Mouse (Mus musculus): Measurements from ENCODE around the gene Ctdspl. TPM values are rescaled to one million over a fixed set of nuclear protein-coding genes. Genes with fewer than 3 reads are reported as not detected.

Gene Ctdspl
- polyA plus RNA-seq, 1 experiment = 29.3 TPM

DNA sequence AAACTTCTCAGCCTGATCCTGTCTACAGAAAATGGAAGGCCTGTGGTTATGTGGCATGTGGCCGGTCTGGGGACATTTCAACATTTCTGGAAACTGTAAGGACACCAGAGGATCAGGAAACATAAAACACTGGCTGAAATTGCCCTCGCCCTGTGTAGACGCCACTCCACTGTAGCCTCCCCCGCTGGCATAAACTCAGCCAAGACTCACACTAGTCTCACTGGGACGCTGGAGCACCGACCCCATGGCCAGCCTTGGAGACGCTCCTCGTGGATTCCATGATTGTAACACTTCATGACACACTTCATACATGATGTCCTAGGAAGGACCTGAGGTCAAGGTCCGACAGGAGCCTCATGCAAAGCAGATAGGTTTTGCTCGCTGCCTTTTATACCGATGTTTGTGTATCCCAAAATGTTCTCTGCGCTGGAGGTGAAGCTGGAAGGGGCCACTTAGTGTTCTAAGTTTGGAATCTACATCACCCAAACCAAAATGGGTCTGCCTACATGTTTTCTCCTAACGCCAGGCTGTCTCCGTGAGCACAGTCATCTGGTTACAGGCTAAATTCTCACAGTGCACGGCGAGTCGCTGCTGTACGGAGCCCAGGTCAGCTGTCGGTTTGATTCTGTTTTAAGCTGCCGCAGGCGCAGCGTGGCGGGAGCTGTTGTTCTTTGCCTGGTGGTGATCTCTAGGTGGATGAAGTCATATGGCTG, 77.9 kb downstream of the Ctdspl start:
- Histone ChIP-seq H3K4me3 (ENCODE audit: low read depth, low read length) (no peak overlapping the region), H3K4me1 (ENCODE audit: control insufficient read depth, insufficient read depth, insufficient read length, low read length) (no peaks in the 10 kb centered on the region), H3K36me3 (ENCODE audit: control insufficient read depth, insufficient read depth, low read length) (no peaks in the 10 kb centered on the region), H3K27ac (ENCODE audit: insufficient read depth, low read depth, low read length) (no peak overlapping the region), H3K27me3 (ENCODE audit: control insufficient read depth, insufficient read depth, low read length) (no peaks in the 10 kb centered on the region)
- TF ChIP-seq POLR2A (IDR thresholded peaks at IDR 0.05; ENCODE audit: low read depth, low read length) (no peak), CTCF (IDR thresholded peaks at IDR 0.05; ENCODE audit: extremely low read depth, insufficient read length, insufficient replicate concordance, low read depth, low read length) (no peak)
- WGBS = 89% methylated on average over 23 of the region's 23 CpGs

DNA sequence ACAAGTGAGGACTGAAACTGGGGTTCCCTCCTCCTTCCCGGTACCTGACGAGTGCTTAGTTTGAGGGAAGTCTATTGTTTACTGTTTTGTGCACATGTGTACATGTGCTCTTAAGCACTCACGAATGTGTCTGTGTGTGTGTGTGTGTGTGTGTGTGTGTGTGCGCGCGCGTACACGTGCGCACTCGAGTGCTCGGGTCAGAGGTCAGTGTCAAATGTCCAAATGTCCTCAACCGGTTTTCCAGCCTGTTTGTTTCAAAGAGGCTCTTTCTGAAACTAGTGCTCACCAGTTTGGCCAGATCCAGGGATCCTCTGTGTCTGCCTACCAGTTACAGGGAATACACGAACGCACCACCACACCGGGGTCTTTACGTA, 78.4 kb downstream of the Ctdspl start:
- Histone ChIP-seq H3K27ac (ENCODE audit: insufficient read depth, low read depth, low read length) (no peak overlapping the region), H3K4me3 (ENCODE audit: low read depth, low read length) (no peak overlapping the region), H3K4me1 (ENCODE audit: control insufficient read depth, insufficient read depth, insufficient read length, low read length) (no peaks in the 10 kb centered on the region), H3K27me3 (ENCODE audit: control insufficient read depth, insufficient read depth, low read length) (no peaks in the 10 kb centered on the region), H3K36me3 (ENCODE audit: control insufficient read depth, insufficient read depth, low read length) (no peaks in the 10 kb centered on the region)
- TF ChIP-seq POLR2A (IDR thresholded peaks at IDR 0.05; ENCODE audit: low read depth, low read length) = no peak
- TF ChIP-seq CTCF (IDR thresholded peaks at IDR 0.05; ENCODE audit: extremely low read depth, insufficient read length, insufficient replicate concordance, low read depth, low read length) = no peak
- WGBS = 89% methylated on average over 16 of the region's 16 CpGs

DNA sequence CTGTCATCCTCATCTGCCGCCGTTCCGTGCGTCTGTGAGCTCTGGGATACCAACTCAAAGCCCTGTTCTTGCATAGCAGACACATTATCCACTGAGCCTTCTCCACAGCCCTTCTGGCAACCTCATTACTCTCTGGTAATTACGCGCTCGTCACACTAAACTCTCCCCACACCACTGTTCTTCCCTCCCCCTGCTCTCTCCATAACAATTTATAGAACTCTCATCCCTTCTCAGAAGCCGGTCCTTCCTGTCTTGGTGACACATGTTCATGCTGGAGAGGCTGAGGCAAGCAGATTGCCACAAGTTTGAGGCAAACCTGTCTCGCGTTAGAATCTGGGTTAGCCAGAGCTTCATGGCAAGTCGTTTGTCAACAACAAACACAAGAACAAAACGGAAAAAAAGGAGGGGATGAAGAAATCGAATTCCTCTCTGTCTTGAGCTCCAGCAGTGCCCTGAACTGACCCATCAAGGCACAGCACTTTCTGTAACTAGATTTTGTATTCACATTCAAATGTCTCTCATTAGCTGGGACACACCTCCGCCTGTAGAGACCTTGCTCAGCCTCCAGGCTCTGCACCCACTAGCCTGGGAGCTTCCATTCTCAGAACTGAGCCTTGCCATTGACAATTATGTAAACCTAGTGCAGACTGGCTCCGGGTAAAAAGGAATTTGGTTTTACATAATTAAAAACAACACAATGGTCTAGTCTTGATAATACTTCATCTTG, 79.2 kb downstream of the Ctdspl start:
- TF ChIP-seq CTCF (IDR thresholded peaks at IDR 0.05; ENCODE audit: extremely low read depth, insufficient read length, insufficient replicate concordance, low read depth, low read length) (no peak), POLR2A (IDR thresholded peaks at IDR 0.05; ENCODE audit: low read depth, low read length) (no peak)
- no peak overlapping the region for H3K27ac ChIP-seq (ENCODE audit: insufficient read depth, low read depth, low read length)
- H3K36me3 ChIP-seq (ENCODE audit: control insufficient read depth, insufficient read depth, low read length) = no peaks in the 10 kb centered on the region
- H3K4me1 ChIP-seq (ENCODE audit: control insufficient read depth, insufficient read depth, insufficient read length, low read length) = no peaks in the 10 kb centered on the region
- no peak overlapping the region for H3K4me3 ChIP-seq (ENCODE audit: low read depth, low read length)
- WGBS = 88% methylated on average over 15 of the region's 15 CpGs
- no peaks in the 10 kb centered on the region for H3K27me3 ChIP-seq (ENCODE audit: control insufficient read depth, insufficient read depth, low read length)

DNA sequence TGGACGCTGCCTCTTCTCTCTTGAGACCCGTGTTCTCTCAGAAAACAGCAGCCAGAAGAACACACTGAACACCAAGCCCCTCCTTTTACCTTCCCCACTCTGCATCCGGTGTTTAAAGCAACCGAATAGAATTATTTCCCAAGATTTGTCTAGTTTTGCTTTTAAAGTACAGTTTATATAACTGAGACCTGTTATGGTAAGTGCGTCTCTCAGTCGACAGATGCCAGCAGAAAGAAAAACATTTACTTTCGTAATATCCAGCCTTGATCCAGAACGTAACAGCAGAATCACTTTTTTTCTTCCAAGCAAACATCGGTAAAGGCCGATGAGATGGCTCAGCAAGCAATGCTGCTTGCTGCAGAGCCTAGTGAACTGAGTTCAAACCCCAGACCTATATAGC, 81.0 kb downstream of the Ctdspl start:
- no peaks in the 10 kb centered on the region for H3K4me1 ChIP-seq (ENCODE audit: control insufficient read depth, insufficient read depth, insufficient read length, low read length)
- H3K4me3 ChIP-seq (ENCODE audit: low read depth, low read length) = no peak overlapping the region
- 76% methylated on average over 10 of the region's 10 CpGs for WGBS
- peak overlapping the region; percentile 50; the same call in 1 of the 2 replicates for H3K27ac ChIP-seq (ENCODE audit: insufficient read depth, low read depth, low read length)
- H3K36me3 ChIP-seq (ENCODE audit: control insufficient read depth, insufficient read depth, low read length) = peaks cover 5% of the 10 kb centered on the region
- no peak for TF ChIP-seq CTCF (IDR thresholded peaks at IDR 0.05; ENCODE audit: extremely low read depth, insufficient read length, insufficient replicate concordance, low read depth, low read length)
- no peaks in the 10 kb centered on the region for H3K27me3 ChIP-seq (ENCODE audit: control insufficient read depth, insufficient read depth, low read length)

DNA sequence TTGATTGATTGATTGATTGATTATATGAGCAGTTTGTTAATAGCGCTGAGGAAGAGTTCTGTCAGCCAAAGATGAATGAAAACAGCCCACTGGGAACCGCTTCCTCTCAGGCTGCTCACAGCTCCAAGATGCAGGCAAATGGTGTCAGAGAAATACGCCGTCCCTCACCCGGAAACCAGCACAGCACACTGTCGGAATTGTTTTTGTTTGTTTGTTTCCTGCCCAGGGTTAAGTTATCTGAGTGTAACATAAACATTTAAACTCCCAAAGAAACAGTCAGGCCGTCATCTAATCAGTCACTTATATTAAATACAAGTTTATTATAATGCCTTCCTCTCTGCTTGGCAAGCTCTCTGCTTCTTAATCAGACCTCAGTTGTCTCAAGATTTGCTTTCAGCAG, 82.6 kb downstream of the Ctdspl start:
- Histone ChIP-seq H3K27ac (ENCODE audit: insufficient read depth, low read depth, low read length) (no peak overlapping the region), H3K36me3 (ENCODE audit: control insufficient read depth, insufficient read depth, low read length) (peaks cover 11% of the 10 kb centered on the region), H3K4me1 (ENCODE audit: control insufficient read depth, insufficient read depth, insufficient read length, low read length) (no peaks in the 10 kb centered on the region), H3K27me3 (ENCODE audit: control insufficient read depth, insufficient read depth, low read length) (no peaks in the 10 kb centered on the region), H3K4me3 (ENCODE audit: low read depth, low read length) (no peak overlapping the region)
- 71% methylated on average over 7 of the region's 7 CpGs for WGBS
- no peak for TF ChIP-seq CTCF (IDR thresholded peaks at IDR 0.05; ENCODE audit: extremely low read depth, insufficient read length, insufficient replicate concordance, low read depth, low read length)
- TF ChIP-seq POLR2A (IDR thresholded peaks at IDR 0.05; ENCODE audit: low read depth, low read length) = no peak

DNA sequence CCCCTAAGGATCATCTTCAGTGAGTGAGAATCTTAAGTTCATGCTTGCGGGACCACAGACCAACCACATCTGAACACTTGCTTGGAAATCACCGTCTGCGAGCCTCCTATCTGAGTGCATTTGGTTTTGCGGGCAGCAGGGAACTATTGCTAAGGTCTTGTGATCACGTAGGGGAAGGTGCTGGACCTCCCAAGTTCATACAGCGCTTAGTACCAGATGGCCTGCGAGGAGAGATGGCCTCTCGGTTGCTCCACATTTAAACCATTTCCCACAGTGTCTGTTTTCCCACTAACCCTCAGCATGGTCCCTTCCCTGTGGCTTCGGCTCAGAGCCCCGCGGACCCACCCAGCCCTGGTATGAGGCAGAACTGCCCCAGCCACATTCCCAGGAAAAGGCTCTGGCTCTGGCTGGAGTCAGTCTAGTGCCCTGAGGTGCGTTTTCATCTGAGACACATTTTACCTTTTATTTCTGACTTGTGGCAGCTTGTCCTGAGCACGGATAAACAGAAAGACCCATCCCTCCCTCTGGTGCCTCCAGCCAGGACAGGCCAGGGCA, 84.0 kb downstream of the Ctdspl start:
- TF ChIP-seq POLR2A (IDR thresholded peaks at IDR 0.05; ENCODE audit: low read depth, low read length) (no peak), CTCF (IDR thresholded peaks at IDR 0.05; ENCODE audit: extremely low read depth, insufficient read length, insufficient replicate concordance, low read depth, low read length) (no peak)
- WGBS = 85% methylated on average over 13 of the region's 13 CpGs
- Histone ChIP-seq H3K4me3 (ENCODE audit: low read depth, low read length) (no peak overlapping the region), H3K27me3 (ENCODE audit: control insufficient read depth, insufficient read depth, low read length) (no peaks in the 10 kb centered on the region), H3K4me1 (ENCODE audit: control insufficient read depth, insufficient read depth, insufficient read length, low read length) (no peaks in the 10 kb centered on the region), H3K36me3 (ENCODE audit: control insufficient read depth, insufficient read depth, low read length) (peaks cover 21% of the 10 kb centered on the region), H3K27ac (ENCODE audit: insufficient read depth, low read depth, low read length) (no peak overlapping the region)

DNA sequence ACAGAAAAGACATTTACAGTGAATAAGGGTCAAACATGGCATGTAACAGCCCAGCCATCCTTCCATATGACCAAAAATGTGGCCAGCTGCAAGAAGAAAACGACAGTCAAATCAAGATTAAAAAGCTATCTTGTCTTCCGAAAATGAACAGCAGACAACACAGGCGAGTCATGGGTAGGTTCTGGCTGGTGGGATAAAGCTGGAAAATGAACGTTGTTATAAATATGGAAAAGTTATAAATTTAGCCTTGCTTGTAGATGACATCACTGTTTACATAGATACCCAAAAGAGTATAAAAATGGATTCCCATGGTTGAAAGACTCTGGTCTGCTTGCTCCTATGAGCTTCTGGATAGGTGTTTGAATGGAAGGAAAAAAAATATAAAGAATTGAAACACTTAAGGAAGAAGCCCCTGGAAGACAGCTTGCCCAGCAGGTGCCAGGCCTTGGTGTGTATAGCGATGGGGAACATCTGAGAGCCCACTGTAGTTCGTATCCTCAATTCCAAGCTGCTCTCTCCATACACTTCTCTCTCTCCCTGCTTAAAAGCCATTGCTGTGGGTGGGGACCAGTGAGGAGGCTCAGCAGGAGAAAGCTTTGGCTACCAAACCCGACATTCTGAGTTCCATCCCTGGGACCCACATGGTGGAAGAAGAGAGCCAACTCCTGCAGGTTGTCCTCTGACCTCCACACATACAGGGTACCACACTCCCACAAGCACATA, 90.7 kb downstream of the Ctdspl start:
- TF ChIP-seq POLR2A (IDR thresholded peaks at IDR 0.05; ENCODE audit: low read depth, low read length) = no peak
- Histone ChIP-seq H3K4me1 (ENCODE audit: control insufficient read depth, insufficient read depth, insufficient read length, low read length) (no peaks in the 10 kb centered on the region), H3K36me3 (ENCODE audit: control insufficient read depth, insufficient read depth, low read length) (peaks cover 19% of the 10 kb centered on the region), H3K27ac (ENCODE audit: insufficient read depth, low read depth, low read length) (no peak overlapping the region), H3K4me3 (ENCODE audit: low read depth, low read length) (no peak overlapping the region), H3K27me3 (ENCODE audit: control insufficient read depth, insufficient read depth, low read length) (no peaks in the 10 kb centered on the region)
- 82% methylated on average over 7 of the region's 7 CpGs for WGBS

Data from small intestine, adult 2 months (tissue).